Mouse (Mus musculus): ENCODE data around the gene Ipo9.

Gene Ipo9

DNA sequence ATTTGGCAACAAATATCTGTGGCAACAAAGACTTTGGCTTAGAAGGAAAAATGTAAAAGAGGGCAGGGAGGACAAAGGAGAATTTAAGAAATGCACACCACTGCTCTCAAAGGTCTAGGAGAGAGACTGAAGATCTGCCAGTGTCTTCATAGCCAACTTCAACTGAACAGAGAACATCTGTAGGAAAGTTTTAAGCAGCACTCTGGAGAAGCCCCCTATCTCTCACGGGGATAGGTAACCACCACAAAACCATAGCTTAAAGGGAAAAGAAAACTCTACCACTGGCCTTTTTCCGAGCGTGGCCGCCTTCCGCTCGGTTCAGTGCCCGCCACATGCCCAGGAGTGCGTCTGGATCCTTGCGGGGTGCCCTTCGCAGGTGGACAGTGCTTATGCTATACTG is 3.7 kb downstream of the Ipo9 start:
- DNase-seq: no peak

GRCm38 (mm10) chr1:135422772-135423171 is 7.5 kb downstream of the Ipo9 start:
- DNase-seq: no peak

DNA sequence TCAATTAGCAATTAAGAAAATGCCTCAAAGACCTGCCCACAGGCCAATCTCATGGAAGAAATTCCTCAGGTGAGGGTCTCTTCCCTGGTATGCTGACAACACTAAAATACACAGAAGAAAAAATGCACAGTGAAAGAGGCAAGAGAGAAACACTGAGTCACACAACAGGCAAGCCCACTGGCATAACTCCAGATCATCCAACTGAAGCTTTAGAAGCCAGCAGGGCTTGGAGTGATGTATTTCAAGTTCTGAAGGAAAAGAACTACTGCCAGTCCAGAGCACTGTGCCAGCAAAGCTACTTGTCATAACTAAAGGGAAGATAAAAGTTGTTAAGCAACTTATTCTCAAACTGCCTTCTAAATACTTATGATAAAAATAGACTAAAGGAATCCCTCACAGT is 16.3 kb downstream of the Ipo9 start:
- no peak for DNase-seq

GRCm38 (mm10) chr1:135412130-135412529 is 18.2 kb downstream of the Ipo9 start:
- no peak for DNase-seq

DNA sequence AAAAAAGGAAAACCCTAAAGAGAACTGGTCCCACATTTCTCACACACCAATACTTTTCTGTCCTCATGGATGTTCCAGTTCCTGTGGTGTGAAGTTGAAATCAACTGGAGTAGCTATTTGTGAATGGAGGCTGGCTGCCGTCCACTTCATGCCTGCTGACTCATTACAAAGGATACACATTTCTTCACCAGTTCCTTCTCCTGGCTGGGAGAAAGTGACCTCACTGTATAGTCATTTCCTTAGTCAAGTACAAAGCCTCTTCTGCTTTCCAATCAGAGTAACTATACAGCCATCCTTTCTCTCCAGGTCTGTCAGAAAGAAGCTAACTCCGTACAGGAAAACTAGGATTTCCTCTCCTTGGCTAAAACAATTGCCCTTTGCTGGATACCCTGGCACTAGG is 19.3 kb downstream of the Ipo9 start:
- DNase-seq: no peak

DNA sequence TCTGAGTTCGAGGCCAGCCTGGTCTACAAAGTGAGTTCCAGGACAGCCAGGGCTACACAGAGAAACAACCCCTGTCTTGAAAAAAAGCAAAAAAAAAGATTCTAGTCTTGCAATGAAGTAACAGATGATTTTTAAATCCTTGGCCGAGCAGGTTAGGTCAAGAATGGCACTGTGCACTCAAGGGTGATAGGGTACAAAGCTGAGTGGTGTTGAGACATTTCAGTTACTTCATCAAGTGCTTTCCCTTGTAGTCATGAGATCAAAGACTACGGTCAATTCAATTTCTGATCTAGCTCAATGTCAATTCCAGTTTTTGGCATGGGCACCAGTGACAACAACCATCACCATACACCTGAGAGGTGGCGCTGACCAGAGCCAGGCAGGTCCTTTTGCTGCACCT is 21.3 kb downstream of the Ipo9 start:
- no peak for DNase-seq

DNA sequence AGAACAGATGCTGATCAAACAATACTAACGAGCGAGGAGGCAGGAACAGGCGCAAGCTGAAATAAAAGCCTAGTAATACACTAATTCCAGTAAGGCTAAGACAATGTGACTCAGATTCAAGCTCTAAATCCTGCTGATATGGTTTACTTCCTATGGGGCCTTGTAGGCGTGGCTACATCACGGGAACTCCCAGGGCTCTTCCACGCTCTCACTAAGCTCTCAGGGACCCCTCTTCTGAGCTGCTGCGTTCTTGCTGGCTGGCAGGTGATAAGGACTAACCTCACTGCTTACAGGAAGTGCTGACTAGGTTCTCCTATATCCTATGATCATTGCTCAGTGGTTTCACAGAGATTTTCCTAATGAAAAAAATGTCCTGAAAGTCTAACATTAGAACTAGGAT is 24.9 kb downstream of the Ipo9 start:
- no peak for DNase-seq

GRCm38 (mm10) chr1:135401452-135402110 is 28.7 kb downstream of the Ipo9 start:
- no peak for DNase-seq

DNA sequence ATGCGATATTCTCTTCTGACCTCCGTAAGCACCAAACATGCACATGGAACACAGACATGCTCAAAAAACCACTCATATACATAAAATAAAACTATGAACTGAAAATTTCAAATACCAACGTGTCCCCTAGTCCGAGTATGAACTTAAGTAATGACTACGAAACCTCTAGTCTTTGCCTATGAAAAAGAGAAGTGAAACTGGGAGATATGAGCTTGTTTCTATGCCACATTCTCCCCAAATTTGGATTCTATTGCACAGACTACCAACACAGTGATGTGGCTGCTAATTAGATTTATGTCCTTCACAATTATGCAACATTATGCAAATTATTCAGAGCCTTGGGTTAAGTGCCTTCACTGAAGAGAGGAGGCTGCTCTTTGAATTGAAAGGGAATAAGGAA is 30.8 kb downstream of the Ipo9 start:
- DNase-seq: peak; percentile 2 to 9

GRCm38 (mm10) chr1:135385161-135385560 is 45.1 kb downstream of the Ipo9 start:
- no peak for DNase-seq

- no peak for DNase-seq
Observed at GRCm38 (mm10) chr1:135384171-135384570, 46.1 kb downstream of the Ipo9 start.

DNA sequence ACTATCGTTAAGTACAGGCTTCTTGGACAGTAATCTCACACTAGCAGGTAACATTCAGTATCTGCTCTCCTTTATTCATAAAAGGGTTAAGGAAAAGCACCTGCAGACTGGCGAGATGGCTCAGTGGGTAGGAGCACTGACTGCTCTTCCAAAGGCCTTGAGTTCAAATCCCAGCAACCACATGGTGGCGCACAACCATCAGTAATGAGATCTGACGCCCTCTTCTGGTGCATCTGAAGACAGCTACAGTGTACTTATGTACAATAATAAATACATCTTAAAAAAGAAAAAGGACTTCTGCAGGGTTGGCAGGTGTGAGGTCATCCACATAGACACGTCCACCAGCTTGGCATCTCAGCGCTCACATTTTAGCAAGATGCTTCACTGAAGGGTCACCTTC is 48.7 kb downstream of the Ipo9 start:
- peak; percentile 19 for DNase-seq

DNA sequence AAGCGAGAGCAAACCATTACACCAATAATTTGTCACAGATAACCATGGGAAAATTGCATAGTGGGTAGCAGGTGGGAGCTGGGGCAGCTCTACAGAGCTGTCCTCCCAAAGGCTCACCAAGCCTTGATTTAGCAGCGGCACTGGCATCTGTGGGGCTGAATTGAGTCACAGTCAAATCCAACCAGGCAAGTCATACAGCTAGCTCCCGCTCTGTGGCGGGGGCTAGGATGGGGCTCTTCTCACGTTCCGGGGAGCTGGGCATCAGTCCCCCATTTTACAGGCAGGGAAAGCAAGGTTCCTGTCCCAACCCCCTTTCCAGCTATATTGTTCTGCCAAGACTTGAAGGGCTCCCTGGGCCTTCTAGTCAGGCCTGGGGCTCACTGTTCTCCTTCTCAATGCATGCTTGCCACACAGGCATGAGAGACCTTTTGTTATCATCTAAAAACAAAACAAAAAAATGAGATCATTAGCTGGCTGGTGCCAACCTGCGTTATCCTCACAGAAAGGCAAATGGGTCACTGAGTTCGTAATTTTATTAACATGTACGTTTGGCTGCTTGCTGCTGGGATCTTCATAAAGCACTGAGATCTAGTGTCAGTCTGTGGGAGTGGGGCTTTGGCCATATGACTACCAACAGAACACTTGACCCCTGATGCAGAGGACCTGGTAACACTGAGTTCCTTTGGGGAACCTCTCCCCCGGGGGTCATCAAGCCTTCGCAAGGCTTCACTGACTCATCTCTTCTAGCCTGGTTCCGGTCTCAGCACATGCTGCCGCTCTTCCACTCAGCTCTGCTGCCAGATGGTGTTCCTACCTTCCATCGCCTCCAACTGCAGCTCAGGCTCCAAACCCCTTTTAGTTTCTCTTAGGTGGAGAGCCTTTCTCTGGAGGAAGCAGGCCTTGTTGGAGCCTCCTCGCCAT is 50.0 kb downstream of the Ipo9 start:
- DNase-seq: no peak

DNA sequence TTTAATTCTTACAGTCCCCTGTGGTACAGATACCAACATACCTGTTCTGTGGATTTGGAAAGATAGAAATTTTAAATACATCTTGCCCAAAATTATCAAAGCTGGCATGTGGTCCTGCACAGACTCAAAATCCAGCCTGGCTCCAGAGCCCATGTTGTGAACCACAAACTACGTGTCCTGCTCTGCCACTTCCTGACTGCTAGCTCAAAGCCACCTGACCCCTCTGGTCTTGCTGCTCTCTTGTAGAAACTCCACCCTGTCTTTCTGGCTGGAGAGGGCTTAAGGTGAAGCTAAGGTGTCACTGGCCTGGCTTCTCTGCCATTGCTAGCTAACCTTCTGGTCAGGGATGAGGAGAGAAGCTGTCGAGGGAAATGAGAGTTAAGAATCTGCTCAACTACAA is 51.3 kb downstream of the Ipo9 start:
- no peak for DNase-seq

- no peak for DNase-seq
Observed at GRCm38 (mm10) chr1:135378576-135378975, 51.7 kb downstream of the Ipo9 start.

DNA sequence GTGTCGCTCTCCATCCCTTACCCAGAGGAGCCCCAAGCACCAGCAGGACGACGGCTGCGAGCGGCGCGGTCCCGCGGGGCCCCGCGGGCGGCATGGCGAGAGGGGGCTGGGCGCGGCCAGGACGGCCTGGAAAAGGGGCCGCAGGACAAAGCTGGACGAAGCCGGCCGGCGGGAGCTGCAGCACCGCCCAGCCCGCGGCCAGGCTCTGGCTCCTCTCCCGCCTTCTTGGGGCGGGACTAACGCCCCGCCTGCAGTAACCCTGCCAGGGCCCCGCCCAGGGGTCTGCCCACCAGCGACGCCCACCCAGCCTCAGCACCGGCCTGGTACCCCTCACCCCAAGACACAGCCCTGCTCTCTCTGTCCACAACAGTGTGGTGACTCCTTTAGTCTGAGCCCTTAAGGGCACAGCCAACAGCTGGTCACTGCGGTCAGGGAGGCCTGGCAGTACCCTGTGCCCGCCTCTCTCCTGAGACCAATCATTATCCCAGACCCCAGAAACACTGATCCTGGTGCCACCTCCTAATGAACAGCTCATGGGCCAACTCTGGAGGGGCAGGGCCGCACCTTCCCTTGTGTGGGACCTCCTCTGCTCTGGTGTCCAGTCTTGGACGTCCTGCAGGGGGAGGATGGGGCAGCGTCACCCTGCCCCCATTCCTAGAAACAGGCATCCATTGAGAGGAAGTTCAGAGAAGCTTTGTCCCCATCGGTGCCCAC is 55.3 kb downstream of the Ipo9 start, which contains the start of gene Shisa4:
TSS of gene Shisa4 (minus strand) at position 370 of the 714 bp plus-strand sequence.
- DNase-seq: no peak

DNA sequence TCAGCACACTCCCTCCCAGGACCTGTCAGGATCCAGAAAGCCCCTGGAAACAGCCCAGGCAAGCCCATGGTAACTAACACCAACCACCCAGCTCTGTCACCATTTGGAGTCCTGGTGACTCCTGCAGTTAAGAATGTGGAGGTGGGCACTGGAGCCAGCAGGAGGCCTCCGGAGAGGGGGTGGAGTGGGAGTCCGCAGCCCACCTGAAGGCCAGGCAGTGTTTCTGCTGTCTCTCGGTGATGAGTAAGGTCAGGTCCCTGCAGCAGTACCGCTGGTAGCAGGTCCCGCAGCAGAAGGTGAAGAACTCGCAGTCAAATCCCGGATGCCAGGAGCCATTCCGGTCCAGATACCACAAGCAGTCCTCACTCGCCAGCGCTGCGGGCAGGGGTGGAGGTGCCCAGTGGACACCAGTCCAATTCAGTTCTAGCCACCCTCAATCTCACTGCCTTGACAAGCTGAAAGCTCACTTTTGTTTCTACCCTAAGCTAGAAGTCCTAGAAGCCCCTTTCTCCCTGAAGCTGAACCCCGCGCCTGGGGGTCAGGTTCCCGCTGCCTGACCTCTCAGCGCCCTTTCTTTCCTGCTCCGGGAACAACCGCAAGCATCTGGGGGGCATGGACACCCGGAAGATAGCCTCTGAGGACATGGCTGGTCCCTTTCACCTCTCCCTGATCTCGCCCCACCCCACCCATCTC is 56.0 kb downstream of the Ipo9 start:
- DNase-seq: no peak

GRCm38 (mm10) chr1:135373171-135373677 is 57.1 kb downstream of the Ipo9 start:
- no peak for DNase-seq

DNA sequence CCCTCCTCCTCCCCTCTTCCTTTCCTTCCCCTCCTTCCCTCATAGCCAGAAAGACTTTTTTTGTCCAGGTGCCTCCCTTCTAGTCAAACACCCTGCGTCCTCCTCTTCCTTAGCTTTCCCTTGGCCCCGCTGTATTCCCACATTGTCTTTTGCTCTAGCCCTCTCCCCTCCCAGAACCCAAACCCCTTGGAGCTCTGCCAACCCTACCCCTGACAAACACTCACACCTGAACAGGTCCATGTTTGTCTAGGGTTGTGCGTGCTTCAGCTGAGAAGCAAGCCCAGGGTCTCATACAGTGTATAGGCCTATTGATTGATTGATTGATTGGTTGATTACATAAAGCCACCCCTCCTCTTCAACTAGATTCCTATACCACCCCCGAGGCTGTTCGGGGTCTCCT is 60.9 kb downstream of the Ipo9 start:
- no peak for DNase-seq

DNA sequence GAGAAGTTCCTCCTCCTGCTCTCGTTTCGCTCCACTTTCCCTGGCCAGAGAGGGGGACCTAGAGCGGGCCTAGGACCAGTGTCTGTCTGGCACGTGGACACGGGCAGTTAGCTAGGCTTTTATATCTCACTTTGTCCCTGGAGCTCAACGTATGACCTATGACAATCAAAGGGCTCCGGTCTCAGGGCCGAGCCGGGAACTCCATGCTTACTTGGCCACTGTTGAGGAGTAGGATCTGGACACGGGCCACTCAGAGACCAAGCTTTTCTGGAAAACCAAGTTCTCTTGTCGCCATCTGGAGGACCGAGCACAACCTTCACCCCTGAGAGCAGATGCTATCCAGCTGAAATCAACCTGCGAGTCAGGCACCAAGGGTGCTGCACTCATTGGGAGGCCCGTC is 61.3 kb downstream of the Ipo9 start:
- DNase-seq: peak in 1 of 2 experiments; percentile 13

GRCm38 (mm10) chr1:135368245-135368644 is 62.1 kb downstream of the Ipo9 start:
- peak; percentile 58 to 59 for DNase-seq

DNA sequence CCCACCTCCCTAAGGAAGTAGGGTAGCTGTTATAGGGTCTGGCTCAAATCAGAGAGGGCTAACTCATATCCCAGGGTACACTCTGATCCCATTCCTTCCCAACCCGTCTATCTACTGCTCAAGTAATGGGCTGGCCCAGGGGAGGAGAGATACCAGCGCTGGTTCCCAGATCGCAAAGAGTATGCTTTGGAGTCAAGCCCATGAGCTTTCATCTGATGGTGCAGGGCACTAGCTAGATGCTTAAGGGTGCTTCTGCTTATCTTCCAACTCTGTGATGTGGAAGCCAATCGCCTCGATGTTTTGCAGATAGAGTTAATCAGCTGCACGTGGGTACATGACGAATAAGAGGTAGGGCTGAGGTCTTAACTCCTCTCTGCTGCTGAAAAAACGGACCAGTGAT is 62.7 kb downstream of the Ipo9 start:
- DNase-seq: no peak

DNA sequence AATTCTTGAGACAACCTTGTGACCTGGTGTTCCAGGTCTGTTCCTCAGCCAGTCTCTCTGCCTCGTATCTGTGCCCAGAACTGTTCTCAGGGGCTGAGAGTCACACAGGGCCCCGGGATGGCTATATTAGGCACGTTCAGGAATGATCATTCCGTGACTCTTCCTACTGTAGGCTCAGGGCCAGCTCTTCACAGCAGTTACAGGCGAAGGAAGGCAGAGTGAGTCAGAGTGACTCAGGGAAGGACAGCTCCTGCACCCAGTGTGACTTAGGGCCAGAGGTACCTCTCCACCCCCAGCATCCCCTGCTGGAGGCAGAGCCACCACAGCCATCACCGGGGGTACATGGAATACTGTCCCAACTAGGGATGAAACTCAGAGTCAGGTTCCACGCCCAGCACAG is 63.3 kb downstream of the Ipo9 start:
- DNase-seq: no peak

Measured in B cell, adult 2 months (primary cell).